Mouse (Mus musculus): ENCODE results near the gene Gm39653. TPM values are rescaled to one million over a fixed set of nuclear protein-coding genes. Genes with fewer than 3 reads are reported as not detected.

Gm39653 gene
- total RNA-seq, 2 experiments from 2014 or later, result not detected

GRCm38 (mm10) chr1:63668852-63669160 is 53.0 kb downstream of the Gm39653 start:
- ATAC-seq (replicated peaks; ENCODE audit: poor library complexity, severe bottlenecking), result peak; percentile 89

Other genes starting within 250 kb of the Gm39653 start
- not detected in 2 replicates for gene Adam23, start 170.1 kb upstream of the Gm39653 start, total RNA-seq (2014; fragmentation: Nextera tagmentation)
- not detected in 2 replicates for gene Adam23, start 170.1 kb upstream of the Gm39653 start, total RNA-seq (2017)
- gene Dytn, start 71.0 kb downstream of the Gm39653 start, total RNA-seq (2014; fragmentation: Nextera tagmentation), result not detected in 2 replicates
- gene Dytn, start 71.0 kb downstream of the Gm39653 start, total RNA-seq (2017), result not detected in 2 replicates
- gene Mdh1b, start 114.3 kb downstream of the Gm39653 start, total RNA-seq (2014; fragmentation: Nextera tagmentation), result not detected in 2 replicates
- not detected in 2 replicates for gene Mdh1b, start 114.3 kb downstream of the Gm39653 start, total RNA-seq (2017)
- gene Fastkd2, start 114.6 kb downstream of the Gm39653 start, total RNA-seq (2014; fragmentation: Nextera tagmentation), result 34.0 and 65.6 TPM in 2 replicates
- gene Fastkd2, start 114.6 kb downstream of the Gm39653 start, total RNA-seq (2017), result 35.7 and 43.0 TPM in 2 replicates
- not detected in 2 replicates for gene 4933402D24Rik, start 153.3 kb downstream of the Gm39653 start, total RNA-seq (2014; fragmentation: Nextera tagmentation)
- gene 4933402D24Rik, start 153.3 kb downstream of the Gm39653 start, total RNA-seq (2017), result not detected in 2 replicates